Mouse (Mus musculus): Measurements from ENCODE around the gene Aoah. TPM values are rescaled to one million over a fixed set of nuclear protein-coding genes. Genes with fewer than 3 reads are reported as not detected.

Aoah gene
- polyA plus RNA-seq, 1 experiment from 2014 or later: 0.44 TPM

GRCm38 (mm10) chr13:20900396-20900971 lies 106.6 kb downstream of the Aoah start:
- H3K4me1 ChIP-seq (ENCODE audit: control insufficient read depth, insufficient read depth, low read length): peaks cover 14% of the 10 kb centered on the region
- WGBS: 40% methylated on average over 8 of the region's 8 CpGs

GRCm38 (mm10) chr13:20900972-20901457 lies 107.1 kb downstream of the Aoah start:
- DNase-seq (ENCODE audit: low spot score): peak; percentile 53
- 11% methylated on average over 2 of the region's 2 CpGs for WGBS
- H3K27ac ChIP-seq (ENCODE audit: low read depth, low read length): no peak overlapping the region

More at GRCm38 (mm10) chr13:20900396-20900971, 106.6 kb downstream of the Aoah start:
- DNase-seq (ENCODE audit: low spot score) (peak; percentile 83), ATAC-seq (peak; percentile 84)
- Histone ChIP-seq H3K27ac (ENCODE audit: low read depth, low read length) (no peak overlapping the region), H3K9me3 (replicated peaks; ENCODE audit: control insufficient read depth, low read length) (no peaks in the 10 kb centered on the region), H3K4me2 (ENCODE audit: low read length) (no peak overlapping the region), H3K27me3 (replicated peaks; ENCODE audit: control insufficient read depth, insufficient read depth, low read length) (no peaks in the 10 kb centered on the region), H3K9ac (ENCODE audit: low read length) (no peak overlapping the region), H3K36me3 (ENCODE audit: control insufficient read depth, insufficient read depth, low read length) (no peaks in the 10 kb centered on the region), H3K4me3 (ENCODE audit: low read depth, low read length) (no peak overlapping the region)

GRCm38 (mm10) chr13:20901634-20902135 lies 107.8 kb downstream of the Aoah start:
- H3K27me3 ChIP-seq (replicated peaks; ENCODE audit: control insufficient read depth, insufficient read depth, low read length): no peaks in the 10 kb centered on the region
- no peaks in the 10 kb centered on the region for H3K36me3 ChIP-seq (ENCODE audit: control insufficient read depth, insufficient read depth, low read length)
- H3K4me3 ChIP-seq (ENCODE audit: low read depth, low read length): no peak overlapping the region
- no peak overlapping the region for H3K27ac ChIP-seq (ENCODE audit: low read depth, low read length)
- ATAC-seq (peak; percentile 27; the same call in 1 of the 2 replicates), DNase-seq (ENCODE audit: low spot score) (peak; percentile 52)
- H3K4me2 ChIP-seq (ENCODE audit: low read length): no peak overlapping the region
- H3K9me3 ChIP-seq (replicated peaks; ENCODE audit: control insufficient read depth, low read length): no peaks in the 10 kb centered on the region
- peaks cover 14% of the 10 kb centered on the region for H3K4me1 ChIP-seq (ENCODE audit: control insufficient read depth, insufficient read depth, low read length)
- H3K9ac ChIP-seq (ENCODE audit: low read length): no peak overlapping the region
- WGBS: 48% methylated on average over 3 of the region's 3 CpGs

More at GRCm38 (mm10) chr13:20900972-20901457, 107.1 kb downstream of the Aoah start:
- Histone ChIP-seq H3K4me3 (ENCODE audit: low read depth, low read length) (no peak overlapping the region), H3K9ac (ENCODE audit: low read length) (no peak overlapping the region), H3K4me2 (ENCODE audit: low read length) (no peak overlapping the region), H3K27me3 (replicated peaks; ENCODE audit: control insufficient read depth, insufficient read depth, low read length) (no peaks in the 10 kb centered on the region), H3K36me3 (ENCODE audit: control insufficient read depth, insufficient read depth, low read length) (no peaks in the 10 kb centered on the region), H3K9me3 (replicated peaks; ENCODE audit: control insufficient read depth, low read length) (no peaks in the 10 kb centered on the region), H3K4me1 (ENCODE audit: control insufficient read depth, insufficient read depth, low read length) (peaks cover 14% of the 10 kb centered on the region)
- peak; percentile 74 for ATAC-seq

- ATAC-seq (no peak), DNase-seq (ENCODE audit: low spot score) (no peak)
- H3K4me1 ChIP-seq (ENCODE audit: control insufficient read depth, insufficient read depth, low read length): peaks cover 14% of the 10 kb centered on the region
- WGBS: 68% methylated on average over 4 of the region's 4 CpGs
- no peak overlapping the region for H3K4me3 ChIP-seq (ENCODE audit: low read depth, low read length)
- no peak overlapping the region for H3K4me2 ChIP-seq (ENCODE audit: low read length)
- H3K9ac ChIP-seq (ENCODE audit: low read length): no peak overlapping the region
- H3K27ac ChIP-seq (ENCODE audit: low read depth, low read length): no peak overlapping the region
- H3K9me3 ChIP-seq (replicated peaks; ENCODE audit: control insufficient read depth, low read length): no peaks in the 10 kb centered on the region
- H3K36me3 ChIP-seq (ENCODE audit: control insufficient read depth, insufficient read depth, low read length): no peaks in the 10 kb centered on the region
- no peaks in the 10 kb centered on the region for H3K27me3 ChIP-seq (replicated peaks; ENCODE audit: control insufficient read depth, insufficient read depth, low read length)
These were observed 110.2 kb downstream of the Aoah start for GRCm38 (mm10) chr13:20904118-20904517.

GRCm38 (mm10) chr13:20905195-20905594 lies 111.3 kb downstream of the Aoah start:
- ATAC-seq (no peak), DNase-seq (ENCODE audit: low spot score) (no peak)
- Histone ChIP-seq H3K4me1 (ENCODE audit: control insufficient read depth, insufficient read depth, low read length) (peaks cover 14% of the 10 kb centered on the region), H3K9me3 (replicated peaks; ENCODE audit: control insufficient read depth, low read length) (no peaks in the 10 kb centered on the region), H3K9ac (ENCODE audit: low read length) (no peak overlapping the region), H3K27ac (ENCODE audit: low read depth, low read length) (no peak overlapping the region), H3K27me3 (replicated peaks; ENCODE audit: control insufficient read depth, insufficient read depth, low read length) (no peaks in the 10 kb centered on the region), H3K4me3 (ENCODE audit: low read depth, low read length) (no peak overlapping the region), H3K4me2 (ENCODE audit: low read length) (no peak overlapping the region), H3K36me3 (ENCODE audit: control insufficient read depth, insufficient read depth, low read length) (no peaks in the 10 kb centered on the region)
- 77% methylated on average over 2 of the region's 2 CpGs for WGBS

- Histone ChIP-seq H3K4me2 (ENCODE audit: low read length) (no peak overlapping the region), H3K36me3 (ENCODE audit: control insufficient read depth, insufficient read depth, low read length) (no peaks in the 10 kb centered on the region), H3K4me1 (ENCODE audit: control insufficient read depth, insufficient read depth, low read length) (no peaks in the 10 kb centered on the region), H3K4me3 (ENCODE audit: low read depth, low read length) (no peak overlapping the region), H3K27ac (ENCODE audit: low read depth, low read length) (no peak overlapping the region), H3K9me3 (replicated peaks; ENCODE audit: control insufficient read depth, low read length) (no peaks in the 10 kb centered on the region), H3K9ac (ENCODE audit: low read length) (no peak overlapping the region), H3K27me3 (replicated peaks; ENCODE audit: control insufficient read depth, insufficient read depth, low read length) (no peaks in the 10 kb centered on the region)
- 75% methylated on average over 10 of the region's 10 CpGs for WGBS
- no peak for ATAC-seq
- no peak for DNase-seq (ENCODE audit: low spot score)
These were observed 123.0 kb downstream of the Aoah start for GRCm38 (mm10) chr13:20916698-20917511.

- Histone ChIP-seq H3K27ac (ENCODE audit: low read depth, low read length) (no peak overlapping the region), H3K9me3 (replicated peaks; ENCODE audit: control insufficient read depth, low read length) (no peaks in the 10 kb centered on the region), H3K9ac (ENCODE audit: low read length) (no peak overlapping the region), H3K4me2 (ENCODE audit: low read length) (no peak overlapping the region), H3K4me1 (ENCODE audit: control insufficient read depth, insufficient read depth, low read length) (no peaks in the 10 kb centered on the region), H3K4me3 (ENCODE audit: low read depth, low read length) (no peak overlapping the region), H3K36me3 (ENCODE audit: control insufficient read depth, insufficient read depth, low read length) (no peaks in the 10 kb centered on the region), H3K27me3 (replicated peaks; ENCODE audit: control insufficient read depth, insufficient read depth, low read length) (no peaks in the 10 kb centered on the region)
- DNase-seq (ENCODE audit: low spot score) (no peak), ATAC-seq (no peak)
- 93% methylated on average over 3 of the region's 3 CpGs for WGBS
These were observed 126.5 kb downstream of the Aoah start for GRCm38 (mm10) chr13:20920401-20920800.

GRCm38 (mm10) chr13:20936016-20936415 lies 142.1 kb downstream of the Aoah start:
- H3K27me3 ChIP-seq (replicated peaks; ENCODE audit: control insufficient read depth, insufficient read depth, low read length): no peaks in the 10 kb centered on the region
- H3K4me3 ChIP-seq (ENCODE audit: low read depth, low read length): no peak overlapping the region
- H3K9ac ChIP-seq (ENCODE audit: low read length): no peak overlapping the region
- H3K9me3 ChIP-seq (replicated peaks; ENCODE audit: control insufficient read depth, low read length): no peaks in the 10 kb centered on the region
- H3K36me3 ChIP-seq (ENCODE audit: control insufficient read depth, insufficient read depth, low read length): no peaks in the 10 kb centered on the region
- no peaks in the 10 kb centered on the region for H3K4me1 ChIP-seq (ENCODE audit: control insufficient read depth, insufficient read depth, low read length)
- no peak overlapping the region for H3K27ac ChIP-seq (ENCODE audit: low read depth, low read length)
- ATAC-seq (no peak), DNase-seq (ENCODE audit: low spot score) (no peak)
- no peak overlapping the region for H3K4me2 ChIP-seq (ENCODE audit: low read length)

- H3K9me3 ChIP-seq (replicated peaks; ENCODE audit: control insufficient read depth, low read length): no peaks in the 10 kb centered on the region
- 32% methylated on average over 5 of the region's 5 CpGs for WGBS
- H3K4me1 ChIP-seq (ENCODE audit: control insufficient read depth, insufficient read depth, low read length): no peaks in the 10 kb centered on the region
- no peaks in the 10 kb centered on the region for H3K36me3 ChIP-seq (ENCODE audit: control insufficient read depth, insufficient read depth, low read length)
- no peak overlapping the region for H3K4me2 ChIP-seq (ENCODE audit: low read length)
- peak; percentile 64 for DNase-seq (ENCODE audit: low spot score)
- H3K9ac ChIP-seq (ENCODE audit: low read length): no peak overlapping the region
- H3K4me3 ChIP-seq (ENCODE audit: low read depth, low read length): no peak overlapping the region
- ATAC-seq: peak; percentile 52; the same call in 1 of the 2 replicates
- H3K27me3 ChIP-seq (replicated peaks; ENCODE audit: control insufficient read depth, insufficient read depth, low read length): no peaks in the 10 kb centered on the region
- H3K27ac ChIP-seq (ENCODE audit: low read depth, low read length): no peak overlapping the region
These were observed 143.5 kb downstream of the Aoah start for GRCm38 (mm10) chr13:20937452-20937851.
